Mouse (Mus musculus) cerebellum, adult 9-11 months (tissue): ENCODE measurements around the gene Kcnc4.
A peak's percentile ranks its signal among the peaks of the same experiment; 100 is the strongest.

ENCODE experiments used
- DNase-seq: peaks from one replicate; pipeline ENCODE4 v3.0.0; 2022

The Kcnc4 gene

GRCm38 (mm10) chr3:107458104-107458503, 1.2 kb downstream of the Kcnc4 start:
- peak; percentile 63 for DNase-seq

GRCm38 (mm10) chr3:107454280-107454679, 5.1 kb downstream of the Kcnc4 start:
- no peak for DNase-seq

DNA sequence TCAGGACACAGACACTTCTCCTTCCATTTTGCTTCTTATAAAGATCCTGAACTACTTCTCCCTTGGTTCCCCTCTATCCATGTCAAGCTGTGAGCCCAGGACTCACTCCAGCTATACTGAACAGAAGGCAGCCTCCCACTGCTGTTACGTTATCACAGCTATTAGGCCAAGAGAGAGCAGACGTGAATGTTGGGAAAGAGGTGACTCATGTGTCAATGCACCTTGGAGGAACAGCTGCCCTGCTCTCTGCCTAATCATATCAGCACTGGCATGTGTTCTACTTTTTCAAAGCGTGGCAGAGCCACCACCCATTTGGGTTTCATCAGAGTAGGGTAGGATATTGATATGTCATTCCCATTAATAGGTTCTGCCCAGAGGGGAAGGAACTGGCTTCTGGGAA, 12.5 kb downstream of the Kcnc4 start:
- no peak for DNase-seq

- DNase-seq = no peak
Measured at GRCm38 (mm10) chr3:107443866-107444265, 15.5 kb downstream of the Kcnc4 start.

GRCm38 (mm10) chr3:107442191-107442590, 17.2 kb downstream of the Kcnc4 start:
- no peak for DNase-seq

DNA sequence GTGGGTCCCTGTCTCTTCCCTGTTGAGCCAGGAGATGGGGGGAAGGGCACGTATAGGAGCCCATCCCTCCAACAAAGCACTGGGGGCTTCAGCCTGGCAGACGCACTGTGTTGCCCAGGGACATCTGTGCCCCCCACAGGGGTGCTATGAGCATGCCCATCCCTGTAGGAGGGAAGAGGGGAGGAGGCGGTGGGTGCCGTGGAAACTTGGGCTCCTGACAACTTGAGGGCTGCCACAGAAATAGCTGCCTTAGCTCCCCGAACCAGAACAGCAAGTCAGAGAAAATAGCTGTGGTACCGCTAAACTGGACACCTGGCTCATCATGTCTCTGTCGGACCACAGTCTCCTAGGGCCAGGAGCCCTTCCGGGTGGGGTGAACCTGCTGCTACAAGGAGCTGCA, 18.0 kb downstream of the Kcnc4 start:
- DNase-seq = no peak

- DNase-seq = no peak
Measured at GRCm38 (mm10) chr3:107439280-107439679, 20.1 kb downstream of the Kcnc4 start.

GRCm38 (mm10) chr3:107437666-107438065, 21.7 kb downstream of the Kcnc4 start:
- no peak for DNase-seq

DNA sequence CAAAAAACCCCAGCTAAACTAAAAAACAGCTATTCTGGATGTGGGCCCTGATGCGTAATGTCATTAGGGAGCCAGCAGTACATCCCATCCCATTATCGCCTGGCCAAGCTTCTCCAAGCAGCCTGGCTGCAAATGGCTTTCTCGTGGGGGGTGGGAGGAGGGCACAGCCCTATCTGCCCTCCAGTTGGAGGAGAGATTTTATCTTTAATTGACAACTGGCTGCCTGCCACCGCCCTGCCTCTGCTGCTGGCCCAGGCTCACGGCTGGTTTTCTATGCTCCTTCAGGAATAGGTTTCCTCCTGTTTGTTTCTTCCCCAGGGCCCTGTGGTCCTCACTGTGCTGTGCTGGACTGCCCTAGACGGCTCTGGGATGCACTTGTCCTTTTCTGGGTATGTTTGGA, 22.9 kb downstream of the Kcnc4 start:
- DNase-seq = no peak

GRCm38 (mm10) chr3:107433614-107434013, 25.7 kb downstream of the Kcnc4 start:
- DNase-seq = no peak

- no peak for DNase-seq
Measured at GRCm38 (mm10) chr3:107431268-107431667, 28.1 kb downstream of the Kcnc4 start.

GRCm38 (mm10) chr3:107424258-107425041, 34.9 kb downstream of the Kcnc4 start:
- DNase-seq = peak; percentile 42

GRCm38 (mm10) chr3:107420156-107420555, 39.2 kb downstream of the Kcnc4 start:
- no peak for DNase-seq

DNA sequence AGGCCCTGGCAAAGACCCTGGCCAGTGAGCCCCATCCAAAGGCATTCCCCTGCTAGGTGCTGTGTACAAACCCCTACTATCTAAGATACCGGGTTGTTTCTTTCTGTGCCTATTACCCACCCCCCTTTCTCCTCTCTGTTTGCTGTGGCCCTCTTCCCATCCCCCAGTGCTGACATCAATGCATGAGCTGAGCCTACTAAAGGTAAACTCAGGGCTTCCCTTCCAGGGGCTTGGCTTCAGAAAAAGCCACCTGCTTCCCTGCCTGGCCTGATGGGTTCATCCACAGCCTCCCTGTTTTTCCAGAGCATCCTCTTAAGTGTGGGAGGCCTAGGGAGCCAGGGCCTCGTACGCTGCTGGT, 42.1 kb downstream of the Kcnc4 start:
- no peak for DNase-seq

- no peak for DNase-seq
Measured at GRCm38 (mm10) chr3:107416541-107417286, 42.6 kb downstream of the Kcnc4 start.

DNA sequence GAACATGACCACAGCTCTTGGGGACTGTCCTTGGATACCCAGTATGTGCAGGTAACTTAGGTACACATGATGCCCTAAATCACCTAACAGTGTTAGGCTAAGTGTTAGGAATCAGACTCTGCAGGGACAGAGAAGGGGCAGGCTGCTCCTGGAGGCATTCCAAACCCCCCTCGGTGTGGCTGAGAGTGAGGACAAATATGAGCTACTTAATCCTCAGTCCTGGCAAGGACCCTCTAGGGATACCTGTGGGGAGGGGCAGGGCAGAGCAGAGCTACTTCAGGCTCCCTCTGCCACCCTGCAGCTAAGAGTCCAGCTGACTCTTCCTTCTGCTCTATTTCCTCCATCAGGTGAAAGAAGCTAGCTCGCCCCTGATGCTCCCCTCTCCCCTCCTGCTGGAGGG, 46.3 kb downstream of the Kcnc4 start:
- peak; percentile 85 for DNase-seq

DNA sequence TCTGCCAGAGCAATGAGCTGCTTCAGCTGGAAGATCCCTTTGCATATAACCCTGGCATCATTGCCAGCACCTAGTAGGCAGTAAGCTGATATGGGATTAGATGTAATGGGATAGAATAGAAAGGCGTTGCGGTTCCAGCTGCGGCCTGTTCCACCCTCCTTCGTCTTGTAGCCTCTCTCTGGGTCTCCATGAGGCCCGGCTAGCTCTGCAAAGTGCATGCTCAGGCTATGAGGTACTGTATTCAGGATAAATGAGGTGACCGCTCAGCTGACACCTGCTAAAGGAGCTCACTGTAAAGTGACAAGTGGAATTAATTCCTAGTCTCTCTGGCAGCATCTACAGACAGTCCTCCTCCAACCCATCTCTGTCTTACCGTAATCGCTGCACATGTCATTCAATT, 46.8 kb downstream of the Kcnc4 start:
- DNase-seq = no peak

DNA sequence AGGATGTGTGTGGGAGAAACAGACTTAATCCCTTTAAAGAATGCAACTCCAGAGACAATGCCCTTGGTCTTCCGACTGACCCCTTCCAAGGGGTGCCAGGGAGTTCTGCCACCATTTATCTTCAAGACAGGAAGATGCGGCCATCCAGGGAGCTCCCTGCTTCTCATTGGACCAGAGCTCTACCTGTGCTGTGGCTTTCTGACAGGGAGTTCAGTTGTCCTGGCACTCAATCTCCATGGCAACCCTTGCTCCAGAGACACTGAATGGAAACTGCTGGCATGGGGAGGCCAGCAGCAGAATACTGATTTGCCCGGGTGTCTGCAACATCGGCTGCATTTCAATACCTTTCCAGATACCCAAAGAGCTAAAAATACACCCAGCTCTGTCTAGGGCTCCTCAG, 47.7 kb downstream of the Kcnc4 start:
- peak; percentile 38 for DNase-seq

DNA sequence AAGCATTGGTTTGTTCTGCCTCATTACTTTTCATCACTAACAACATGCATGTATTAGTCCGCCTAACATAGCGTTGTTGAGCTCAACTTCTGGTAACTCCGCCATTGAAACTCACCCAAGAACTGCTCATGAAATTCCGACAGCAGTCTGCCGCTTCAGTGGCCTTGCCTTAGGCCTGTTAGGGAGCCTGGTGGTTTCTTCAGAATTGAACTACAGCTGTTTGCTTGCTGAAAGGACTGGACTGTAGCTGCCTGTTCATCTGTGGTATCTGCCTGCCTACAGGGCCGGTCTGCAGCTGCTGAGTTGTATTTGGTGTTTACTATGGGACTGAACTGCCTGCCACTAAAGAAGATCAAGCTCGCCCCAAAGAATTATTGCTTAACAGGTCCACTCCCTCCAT, 58.0 kb downstream of the Kcnc4 start:
- DNase-seq = no peak

- no peak for DNase-seq
Measured at GRCm38 (mm10) chr3:107399991-107400640, 59.2 kb downstream of the Kcnc4 start.

GRCm38 (mm10) chr3:107391198-107391597, 68.2 kb downstream of the Kcnc4 start:
- peak; percentile 28 for DNase-seq
